Mouse (Mus musculus) liver, adult 2 months (tissue): ENCODE results near the gene Mrpl49. TPM values are rescaled to one million over a fixed set of nuclear protein-coding genes. Genes with fewer than 3 reads are reported as not detected.
A peak's percentile ranks its signal among the peaks of the same experiment; 100 is the strongest.

Source experiments
- DNase-seq: peaks from one replicate; pipeline ENCODE4 v3.0.0-alpha.2; 2011; ENCODE audit warnings: low read depth, low spot score; ENCODE audit errors: extremely low read depth
- H3K27ac ChIP-seq: fragments of 200-500 bp; replicated peaks from 2 replicates; pipeline ENCODE4 v1.5.1; 2012; ENCODE audit warnings: low read depth, mild to moderate bottlenecking, control low read depth, inconsistent platforms, low read length; ENCODE audit not compliant: insufficient read depth
- H3K27me3 ChIP-seq: fragments of 200-500 bp; 2 replicates; pipeline ENCODE4 v1.6.1; 2012; ENCODE audit warnings: mild to moderate bottlenecking, moderate library complexity, low read length, inconsistent platforms; ENCODE audit not compliant: control insufficient read depth, insufficient read depth
- H3K36me3 ChIP-seq: fragments of 200-500 bp; 2 replicates; pipeline ENCODE4 v1.6.1; 2012; ENCODE audit warnings: low read length, inconsistent platforms; ENCODE audit not compliant: control insufficient read depth, insufficient read depth
- H3K4me1 ChIP-seq: fragments of 200-500 bp; 2 replicates; pipeline ENCODE4 v1.6.1; 2011; ENCODE audit warnings: low read length; ENCODE audit not compliant: control insufficient read depth, insufficient read depth
- H3K4me3 ChIP-seq: fragments of 200-500 bp; 2 replicates; pipeline ENCODE4 v1.5.1; 2011; ENCODE audit warnings: low read depth, mild to moderate bottlenecking, control low read depth, low read length, moderate library complexity; ENCODE audit not compliant: insufficient read depth
- H3K79me2 ChIP-seq: fragments of 200-500 bp; 2 replicates; pipeline ENCODE4 v1.6.1; 2012; ENCODE audit warnings: inconsistent platforms, mild to moderate bottlenecking, low read length, moderate library complexity; ENCODE audit not compliant: control insufficient read depth, insufficient read depth
- H3K9ac ChIP-seq: fragments of 200-500 bp; 2 replicates; pipeline ENCODE4 v1.6.1; 2012; ENCODE audit warnings: low read depth, mild to moderate bottlenecking, control low read depth, inconsistent platforms, low read length
- CTCF ChIP-seq: fragments of 200-500 bp; IDR thresholded peaks from 2 replicates; pipeline ENCODE4 v1.5.1; 2011; ENCODE audit warnings: low read depth, low read length, control low read depth
- POLR2A ChIP-seq: fragments of 200-500 bp; IDR thresholded peaks from 2 replicates; pipeline ENCODE4 v1.6.1; 2011; ENCODE audit warnings: low read length, control low read depth; ENCODE audit not compliant: insufficient read depth; ENCODE audit errors: extremely low read depth
- WGBS: fragments of 180-500 bp; shearing (Covaris S2); methylation state at CpG from one replicate; pipeline ENCODE4 v1.1.7; 2018; 5-methylcytosine and 5-hydroxymethylcytosine counted together
- polyA plus RNA-seq: library from polyadenylated mRNA; depleted of rRNA; stranded (reverse); fragments of >200 nt; gene quantifications from 2 replicates; pipeline ENCODE4 v1.2.3, GENCODE M21; 2012
- total RNA-seq: library from RNA; depleted of rRNA; stranded (reverse); fragments of >200 nt; gene quantifications from 2 replicates; pipeline ENCODE4 v1.2.3, GENCODE M21; 2014

The Mrpl49 gene
- total and polyA plus RNA-seq, 2 experiments, result 13.6 to 27.1 TPM

- Histone ChIP-seq H3K4me1 (peaks cover 10% of the 10 kb centered on the region), H3K27ac (peak within 1 kb of the TSS; percentile 58), H3K79me2 (no peaks in the 10 kb centered on the region), H3K4me3 (peak within 1 kb of the TSS; percentile 58), H3K9ac (peak within 1 kb of the TSS; percentile 77), H3K36me3 (no peaks in the 10 kb centered on the region; the same call in 1 of the 2 replicates), H3K27me3 (no peaks in the 10 kb centered on the region)
- TF ChIP-seq CTCF (peak; percentile 15; the same call in 1 of the 2 replicates), POLR2A (no peak)
- 8% methylated on average over 40 of the region's 40 CpGs for WGBS
- DNase-seq, result peak; percentile 41
Measured at GRCm38 (mm10) chr19:6015511-6016315, 41.9 kb downstream of the Mrpl49 start, which contains the start of gene Capn1. Capn1 (minus strand) TSS chr19:6015897.

- Histone ChIP-seq H3K4me3 (peak overlapping the region; percentile 58), H3K4me1 (peaks cover 10% of the 10 kb centered on the region), H3K79me2 (no peaks in the 10 kb centered on the region), H3K9ac (peak overlapping the region; percentile 77), H3K27me3 (no peaks in the 10 kb centered on the region), H3K36me3 (no peaks in the 10 kb centered on the region; the same call in 1 of the 2 replicates), H3K27ac (peak overlapping the region; percentile 58)
- DNase-seq, result peak; percentile 65
- WGBS, result under 1% methylated on average over 17 of the region's 18 CpGs
- peak; percentile 32; the same call in 1 of the 2 replicates for TF ChIP-seq POLR2A
- TF ChIP-seq CTCF, result no peak
Measured at GRCm38 (mm10) chr19:6014991-6015510, 42.5 kb downstream of the Mrpl49 start.

GRCm38 (mm10) chr19:6013691-6014090, 43.9 kb downstream of the Mrpl49 start:
- Histone ChIP-seq H3K27me3 (no peaks in the 10 kb centered on the region), H3K79me2 (no peaks in the 10 kb centered on the region), H3K27ac (no peak overlapping the region), H3K36me3 (no peaks in the 10 kb centered on the region; the same call in 1 of the 2 replicates), H3K4me3 (no peak overlapping the region), H3K9ac (no peak overlapping the region), H3K4me1 (peaks cover 10% of the 10 kb centered on the region)
- no peak for DNase-seq
- TF ChIP-seq POLR2A (no peak), CTCF (no peak)
- 93% methylated on average over 10 of the region's 10 CpGs for WGBS

GRCm38 (mm10) chr19:6009137-6009536, 48.4 kb downstream of the Mrpl49 start:
- no peak for DNase-seq
- no peaks in the 10 kb centered on the region for H3K4me1 ChIP-seq
- H3K79me2 ChIP-seq, result no peaks in the 10 kb centered on the region
- H3K27me3 ChIP-seq, result no peaks in the 10 kb centered on the region
- WGBS, result 95% methylated on average over 8 of the region's 8 CpGs
- H3K9ac ChIP-seq, result no peak overlapping the region
- H3K36me3 ChIP-seq, result no peaks in the 10 kb centered on the region; the same call in 1 of the 2 replicates
- no peak for TF ChIP-seq CTCF
- no peak for TF ChIP-seq POLR2A
- H3K4me3 ChIP-seq, result no peak overlapping the region
- no peak overlapping the region for H3K27ac ChIP-seq

GRCm38 (mm10) chr19:6007013-6007412, 50.6 kb downstream of the Mrpl49 start:
- H3K4me1 ChIP-seq, result no peaks in the 10 kb centered on the region
- TF ChIP-seq CTCF (no peak), POLR2A (no peak)
- H3K27me3 ChIP-seq, result no peaks in the 10 kb centered on the region
- H3K27ac ChIP-seq, result no peak overlapping the region
- no peak overlapping the region for H3K9ac ChIP-seq
- no peaks in the 10 kb centered on the region; the same call in 1 of the 2 replicates for H3K36me3 ChIP-seq
- H3K4me3 ChIP-seq, result no peak overlapping the region
- WGBS, result 94% methylated on average over 13 of the region's 13 CpGs
- no peaks in the 10 kb centered on the region for H3K79me2 ChIP-seq
- DNase-seq, result no peak
